Mouse (Mus musculus) forebrain, embryonic 12.5 days (tissue): ENCODE results near the gene 2200002J24Rik. TPM values are rescaled to one million over a fixed set of nuclear protein-coding genes. Genes with fewer than 3 reads are reported as not detected.
"Not testable (repeated sequence)": the region's sequence is repeated elsewhere in the genome, so short reads cannot be mapped to it uniquely, and the experiment has no call there.

ENCODE experiments used
- ATAC-seq: fragments of 200-750 bp; cut with Nextera tagmentation; 2 replicates; pipeline ENCODE4 v1.8.0; 2017; ENCODE audit warnings: moderate TSS enrichment; ENCODE audit not compliant: low FRiP score
- H3K27ac ChIP-seq: fragments of 300-500 bp; sonication (generic); 2 replicates; pipeline ENCODE4 v1.5.1; 2016; ENCODE audit warnings: mild to moderate bottlenecking
- H3K27me3 ChIP-seq: fragments of 300-500 bp; sonication (generic); 2 replicates; pipeline ENCODE4 v1.6.1; 2016; ENCODE audit warnings: mild to moderate bottlenecking
- H3K36me3 ChIP-seq: fragments of 300-500 bp; sonication (generic); replicated peaks from 2 replicates; pipeline ENCODE4 v1.6.1; 2016; ENCODE audit warnings: mild to moderate bottlenecking
- H3K4me1 ChIP-seq: fragments of 300-500 bp; sonication (generic); 2 replicates; pipeline ENCODE4 v1.6.1; 2016
- H3K4me2 ChIP-seq: fragments of 300-500 bp; sonication (generic); 2 replicates; pipeline ENCODE4 v1.6.1; 2016; ENCODE audit warnings: mild to moderate bottlenecking, moderate library complexity
- H3K4me3 ChIP-seq: fragments of 300-500 bp; sonication (generic); replicated peaks from 2 replicates; pipeline ENCODE4 v1.5.1; 2016; ENCODE audit warnings: mild to moderate bottlenecking
- H3K9ac ChIP-seq: fragments of 300-500 bp; sonication (generic); 2 replicates; pipeline ENCODE4 v1.6.1; 2016; ENCODE audit warnings: mild to moderate bottlenecking
- H3K9me3 ChIP-seq: fragments of 300-500 bp; sonication (generic); 2 replicates; pipeline ENCODE4 v1.6.1; 2016
- WGBS: fragments of 180-500 bp; shearing (Covaris S2); methylation state at CpG from one replicate; pipeline ENCODE4 v1.1.7; 2016; 5-methylcytosine and 5-hydroxymethylcytosine counted together
- polyA plus RNA-seq: library from polyadenylated mRNA; unstranded; fragments of >200 nt; fragmentation: Nextera tagmentation; extraction: Ambion mirVana; gene quantifications from 2 replicates; pipeline ENCODE4 v1.2.1, GENCODE M21; 2016

Gene 2200002J24Rik
- polyA plus RNA-seq, 1 experiment from 2014 or later = 0.33 TPM

DNA sequence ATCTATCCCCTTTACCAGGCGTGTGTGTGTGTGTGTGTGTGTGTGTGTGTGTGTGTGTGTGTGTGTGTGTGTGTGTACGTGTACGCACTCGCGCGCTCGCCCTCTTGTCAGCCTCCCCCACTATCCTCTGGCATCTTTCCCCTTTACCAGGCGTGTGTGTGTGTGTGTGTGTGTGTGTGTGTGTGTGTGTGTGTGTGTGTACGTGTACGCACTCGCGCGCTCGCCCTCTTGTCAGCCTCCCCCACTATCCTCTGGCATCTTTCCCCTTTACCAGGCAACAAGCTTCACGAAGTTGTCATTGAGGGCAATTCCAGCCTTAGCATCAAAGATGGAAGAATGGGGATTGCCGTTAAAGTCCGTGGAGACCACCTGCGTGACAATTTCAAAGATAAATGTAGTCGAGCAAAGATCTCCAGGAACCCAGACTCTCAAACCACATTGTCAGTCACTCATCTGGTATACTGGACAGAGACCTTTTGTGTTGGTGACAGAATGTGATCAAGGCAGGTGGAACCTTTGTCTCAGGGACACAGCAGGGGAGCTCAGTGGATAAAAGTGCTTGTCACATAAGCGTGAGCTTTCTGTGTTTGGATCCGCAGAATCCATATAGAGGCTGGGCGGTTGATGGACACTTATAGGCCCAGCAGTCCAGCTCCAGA lies 31.5 kb downstream of the 2200002J24Rik start:
- not testable (repeated sequence) for ATAC-seq, H3K9me3 ChIP-seq, H3K27me3 ChIP-seq
- peak overlapping the region; percentile 61 for H3K4me3 ChIP-seq
- 14% methylated on average over 13 of the region's 22 CpGs for WGBS
- H3K9ac ChIP-seq = peak overlapping the region; percentile 69
- H3K4me1 ChIP-seq = peaks cover 26% of the 10 kb centered on the region
- peak overlapping the region; percentile 91 for H3K27ac ChIP-seq
- peaks cover 50% of the 10 kb centered on the region for H3K36me3 ChIP-seq
- peak overlapping the region; percentile 70 for H3K4me2 ChIP-seq

DNA sequence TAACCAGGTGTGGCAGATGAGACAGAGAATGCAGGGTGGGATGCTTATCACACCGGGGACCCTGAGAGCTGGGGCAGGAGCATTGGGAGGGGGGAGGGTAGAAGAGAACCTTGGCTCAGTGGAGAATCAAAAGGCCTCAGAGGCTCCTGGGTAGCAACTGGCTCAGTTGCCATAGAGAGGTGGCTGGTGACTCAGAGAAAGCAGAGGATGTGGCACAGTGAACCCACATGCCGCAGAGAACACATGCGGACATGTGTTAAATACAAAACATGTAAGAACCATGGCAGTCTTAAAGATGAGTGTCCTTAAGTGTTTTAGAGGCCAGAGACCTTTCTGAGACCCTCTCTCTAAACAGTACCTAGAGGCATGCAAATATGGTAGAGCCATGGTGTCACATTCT lies 37.5 kb downstream of the 2200002J24Rik start:
- Histone ChIP-seq H3K27me3 (no peaks in the 10 kb centered on the region), H3K4me2 (no peak overlapping the region), H3K4me3 (no peak overlapping the region), H3K4me1 (peaks cover 5% of the 10 kb centered on the region; the same call in 1 of the 2 replicates), H3K9ac (no peak overlapping the region), H3K27ac (no peak overlapping the region), H3K9me3 (no peaks in the 10 kb centered on the region), H3K36me3 (peaks cover 59% of the 10 kb centered on the region)
- no peak for ATAC-seq
- WGBS = 91% methylated on average over 3 of the region's 3 CpGs

DNA sequence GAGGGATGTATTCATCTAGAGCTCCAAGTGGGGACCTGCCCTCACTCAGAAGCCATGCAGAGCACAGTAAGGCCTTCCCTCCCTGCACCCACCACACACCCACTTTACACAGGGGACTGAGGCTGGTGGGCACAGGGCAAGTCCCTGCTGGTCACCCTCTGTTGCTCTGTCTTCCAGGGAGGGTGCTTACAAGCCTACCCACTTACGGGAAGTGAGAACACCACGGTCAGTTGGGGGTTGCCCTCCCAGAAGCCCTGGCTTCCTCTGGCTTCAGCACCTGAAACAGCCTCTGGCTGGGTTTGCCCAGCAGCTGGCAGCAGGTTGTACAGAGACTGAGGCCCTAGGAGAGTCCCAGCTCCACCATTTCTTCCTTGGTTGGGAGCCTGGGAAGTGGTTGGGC lies 43.8 kb downstream of the 2200002J24Rik start:
- not testable (repeated sequence) for H3K27ac ChIP-seq, ATAC-seq, H3K9ac ChIP-seq, H3K9me3 ChIP-seq, H3K4me3 ChIP-seq, H3K4me2 ChIP-seq, H3K27me3 ChIP-seq, H3K4me1 ChIP-seq, H3K36me3 ChIP-seq
- 94% methylated on average over 2 of the region's 2 CpGs for WGBS

- not testable (repeated sequence) for H3K36me3 ChIP-seq, ATAC-seq, H3K27ac ChIP-seq
Measured at GRCm38 (mm10) chr7:30743617-30744016, 44.9 kb downstream of the 2200002J24Rik start, which contains the start of gene Gapdhs. Gene Gapdhs (minus strand): TSS chr7:30743681.

DNA sequence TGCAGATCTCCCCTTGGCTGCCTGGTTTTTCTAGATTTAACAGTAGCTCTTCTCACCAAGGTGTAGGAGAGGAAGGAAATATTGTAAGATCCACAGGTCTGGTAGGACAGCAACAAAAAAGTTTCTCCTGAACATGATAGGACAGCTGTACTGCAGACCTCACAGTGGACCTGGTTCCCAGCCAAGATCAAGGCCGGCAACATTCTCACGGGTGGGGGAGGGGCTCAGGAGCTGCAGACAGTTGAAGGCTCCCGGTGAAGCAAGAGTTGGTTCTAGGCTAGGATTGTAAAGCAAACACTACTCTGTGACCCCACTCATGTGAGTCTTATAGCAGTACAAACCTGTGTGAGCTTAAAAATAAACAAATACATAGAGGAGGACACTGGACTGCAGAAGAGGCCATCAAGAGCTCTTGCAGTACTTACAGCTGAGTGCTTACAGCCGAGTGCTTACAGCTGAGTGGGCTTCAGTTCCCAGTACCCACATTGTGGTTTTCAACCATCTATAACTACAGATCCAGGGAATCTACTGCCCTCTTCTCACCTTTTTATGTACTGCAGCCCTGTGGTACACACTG lies 45.4 kb downstream of the 2200002J24Rik start:
- H3K4me2 ChIP-seq = no peak overlapping the region
- H3K27ac ChIP-seq = no peak overlapping the region
- no peaks in the 10 kb centered on the region; the same call in none of the 2 replicates for H3K36me3 ChIP-seq
- no peaks in the 10 kb centered on the region for H3K4me1 ChIP-seq
- 60% methylated on average over 4 of the region's 4 CpGs for WGBS
- no peak for ATAC-seq
- no peak overlapping the region for H3K9ac ChIP-seq
- no peaks in the 10 kb centered on the region for H3K27me3 ChIP-seq
- H3K4me3 ChIP-seq = no peak overlapping the region
- no peaks in the 10 kb centered on the region for H3K9me3 ChIP-seq

More at GRCm38 (mm10) chr7:30743617-30744016, 44.9 kb downstream of the 2200002J24Rik start, which contains the start of gene Gapdhs:
- not testable (repeated sequence) for H3K9ac ChIP-seq, H3K9me3 ChIP-seq, H3K4me2 ChIP-seq, H3K4me1 ChIP-seq, H3K27me3 ChIP-seq, H3K4me3 ChIP-seq
- 82% methylated on average over 4 of the region's 4 CpGs for WGBS

- WGBS = 86% methylated on average over 7 of the region's 7 CpGs
- no peaks in the 10 kb centered on the region for H3K9me3 ChIP-seq
- no peak overlapping the region for H3K4me2 ChIP-seq
- H3K36me3 ChIP-seq = no peaks in the 10 kb centered on the region; the same call in 1 of the 2 replicates
- H3K27me3 ChIP-seq = no peaks in the 10 kb centered on the region
- H3K4me3 ChIP-seq = no peak overlapping the region
- no peaks in the 10 kb centered on the region for H3K4me1 ChIP-seq
- no peak overlapping the region for H3K27ac ChIP-seq
- no peak for ATAC-seq
- H3K9ac ChIP-seq = no peak overlapping the region
Measured at GRCm38 (mm10) chr7:30747525-30748204, 48.9 kb downstream of the 2200002J24Rik start.

Other genes starting within 250 kb of the 2200002J24Rik start
- gene Kirrel2, start 241.2 kb upstream of the 2200002J24Rik start, polyA plus RNA-seq = 1.1 and 1.6 TPM in 2 replicates
- gene Nphs1, start 240.6 kb upstream of the 2200002J24Rik start, polyA plus RNA-seq = 0.09 and 0.35 TPM in 2 replicates
- gene Prodh2, start 205.3 kb upstream of the 2200002J24Rik start, polyA plus RNA-seq = not detected in 2 replicates
- 89.4 and 98.9 TPM in 2 replicates for gene Arhgap33, start 163.9 kb upstream of the 2200002J24Rik start, polyA plus RNA-seq
- gene Hspb6, start 146.7 kb upstream of the 2200002J24Rik start, polyA plus RNA-seq = 7.9 and 8.4 TPM in 2 replicates
- 16.1 and 18.6 TPM in 2 replicates for gene Proser3, start 146.6 kb upstream of the 2200002J24Rik start, polyA plus RNA-seq
- 51.7 and 63.1 TPM in 2 replicates for gene Lin37, start 139.1 kb upstream of the 2200002J24Rik start, polyA plus RNA-seq
- 88.1 and 95.7 TPM in 2 replicates for gene U2af1l4, start 135.6 kb upstream of the 2200002J24Rik start, polyA plus RNA-seq
- 24.0 and 24.9 TPM in 2 replicates for gene Gm49396, start 135.6 kb upstream of the 2200002J24Rik start, polyA plus RNA-seq
- gene Psenen, start 135.3 kb upstream of the 2200002J24Rik start, polyA plus RNA-seq = 142 and 145 TPM in 2 replicates
- gene Igflr1, start 133.5 kb upstream of the 2200002J24Rik start, polyA plus RNA-seq = 3.4 and 5.6 TPM in 2 replicates
- gene Kmt2b, start 110.2 kb upstream of the 2200002J24Rik start, polyA plus RNA-seq = 13.0 TPM in 2 replicates
- gene Zbtb32, start 100.0 kb upstream of the 2200002J24Rik start, polyA plus RNA-seq = 0.32 and 0.46 TPM in 2 replicates
- gene Upk1a, start 86.1 kb upstream of the 2200002J24Rik start, polyA plus RNA-seq = 0.23 and 0.61 TPM in 2 replicates
- gene Cox6b1, start 72.8 kb upstream of the 2200002J24Rik start, polyA plus RNA-seq = 814 and 871 TPM in 2 replicates
- not detected in 2 replicates for gene Etv2, start 63.1 kb upstream of the 2200002J24Rik start, polyA plus RNA-seq
- gene Rbm42, start 48.6 kb upstream of the 2200002J24Rik start, polyA plus RNA-seq = 144 and 150 TPM in 2 replicates
- gene Haus5, start 33.9 kb upstream of the 2200002J24Rik start, polyA plus RNA-seq = 63.7 and 64.5 TPM in 2 replicates
- gene Pmis2, start 27.3 kb upstream of the 2200002J24Rik start, polyA plus RNA-seq = not detected in 2 replicates
- 1.6 and 1.8 TPM in 2 replicates for gene Atp4a, start 13.3 kb downstream of the 2200002J24Rik start, polyA plus RNA-seq
- 135 and 144 TPM in 2 replicates for gene Tmem147, start 30.6 kb downstream of the 2200002J24Rik start, polyA plus RNA-seq
- 0.49 and 0.69 TPM in 2 replicates for gene Gapdhs, start 44.8 kb downstream of the 2200002J24Rik start, polyA plus RNA-seq
- gene Sbsn, start 52.5 kb downstream of the 2200002J24Rik start, polyA plus RNA-seq = 1.5 and 2.0 TPM in 2 replicates
- not detected in 2 replicates for gene Dmkn, start 64.8 kb downstream of the 2200002J24Rik start, polyA plus RNA-seq
- not detected in 2 replicates for gene Krtdap, start 89.0 kb downstream of the 2200002J24Rik start, polyA plus RNA-seq
- not detected in 2 replicates for gene Ffar2, start 124.8 kb downstream of the 2200002J24Rik start, polyA plus RNA-seq
- gene Ffar3, start 157.3 kb downstream of the 2200002J24Rik start, polyA plus RNA-seq = not detected in 2 replicates
- not detected in 2 replicates for gene Ffar1, start 162.6 kb downstream of the 2200002J24Rik start, polyA plus RNA-seq
- not detected in 2 replicates for gene Cd22, start 181.4 kb downstream of the 2200002J24Rik start, polyA plus RNA-seq
- 0.13 and 0.34 TPM in 2 replicates for gene Mag, start 215.9 kb downstream of the 2200002J24Rik start, polyA plus RNA-seq
- not detected in 2 replicates for gene Hamp2, start 225.8 kb downstream of the 2200002J24Rik start, polyA plus RNA-seq
- not detected in 2 replicates for gene Hamp, start 245.1 kb downstream of the 2200002J24Rik start, polyA plus RNA-seq